17 mouse cellular contexts compared by ENCODE assay signal in the genomic region with DNA sequence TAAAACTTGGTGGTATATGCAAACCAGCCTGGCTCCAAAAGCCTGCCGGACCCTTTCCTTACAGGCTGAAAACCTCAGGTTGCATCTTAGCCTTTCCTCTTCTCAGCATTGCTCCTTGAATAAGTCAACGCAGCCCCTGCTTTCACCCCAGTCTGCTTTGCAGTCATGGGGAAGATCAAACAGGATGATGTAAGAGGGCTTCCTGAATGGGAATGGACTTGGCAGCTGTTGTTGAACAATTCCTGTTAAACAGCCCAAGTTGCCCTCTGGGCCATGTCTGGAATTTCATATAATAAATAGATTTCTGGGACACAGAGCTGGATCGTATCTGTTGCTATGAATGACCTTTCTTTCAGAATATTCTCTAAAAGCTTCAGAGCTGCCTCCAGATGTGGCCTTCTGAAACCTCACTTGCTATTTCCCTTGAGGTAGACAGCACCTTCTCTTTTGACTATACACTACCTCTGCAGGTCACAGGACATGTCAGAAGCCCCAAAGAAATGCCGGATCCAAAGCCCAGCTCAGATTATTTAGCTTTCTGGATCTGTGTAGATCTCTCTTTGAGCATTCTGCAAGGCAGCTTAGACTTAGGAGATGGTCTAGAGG. TPM values are rescaled to one million over a fixed set of nuclear protein-coding genes. Genes with fewer than 3 reads are reported as not detected.
DNase-seq lines count a peak whose midpoint lies in the region; ATAC-seq and TF ChIP-seq lines count a peak whose summit lies in the region.
"Had no signal": no experiment of that assay in that cellular context is flagged by ENCODE, and none has a peak within 500 bp of the region (broad histone marks: within the 10 kb centered on the region; RNA-seq: fewer than 3 reads in every experiment).

No protein-coding gene starts in this region.

- no peak overlapping the region for H3K27ac ChIP-seq in heart, postnatal 0 days (ENCODE audit: low read depth)
- no peak overlapping the region for H3K27ac ChIP-seq in lung, embryonic 16.5 days (ENCODE audit: low read length)
- H3K27ac ChIP-seq: heart, embryonic 10.5 days; hindbrain, embryonic 10.5 days; limb, embryonic 13.5 days had no signal

- no peaks in the 10 kb centered on the region for H3K9me3 ChIP-seq in heart, postnatal 0 days (replicated peaks; ENCODE audit: control insufficient read depth, low read length)
- H3K9me3 ChIP-seq in lung, embryonic 16.5 days (ENCODE audit: control insufficient read depth, low read length) = no peaks in the 10 kb centered on the region
- H3K9me3 ChIP-seq: heart, embryonic 10.5 days; hindbrain, embryonic 10.5 days; limb, embryonic 13.5 days had no signal

- no peak overlapping the region for H3K4me3 ChIP-seq in heart, postnatal 0 days (ENCODE audit: low read depth, low read length)
- no peak overlapping the region for H3K4me3 ChIP-seq in lung, embryonic 16.5 days (ENCODE audit: low read length)
- H3K4me3 ChIP-seq: heart, embryonic 10.5 days; hindbrain, embryonic 10.5 days; limb, embryonic 13.5 days had no signal

- no peaks in the 10 kb centered on the region for H3K4me1 ChIP-seq in heart, postnatal 0 days (ENCODE audit: control insufficient read depth, insufficient read depth)
- H3K4me1 ChIP-seq in lung, embryonic 16.5 days (replicated peaks; ENCODE audit: control insufficient read depth, insufficient read depth, low read length) = peaks cover 15% of the 10 kb centered on the region
- H3K4me1 ChIP-seq: heart, embryonic 10.5 days; hindbrain, embryonic 10.5 days had no signal

- H3K27me3 ChIP-seq in heart, postnatal 0 days (ENCODE audit: control insufficient read depth, insufficient read depth, low read length) = no peaks in the 10 kb centered on the region
- no peaks in the 10 kb centered on the region for H3K27me3 ChIP-seq in lung, embryonic 16.5 days (ENCODE audit: control insufficient read depth, insufficient read depth, low read depth, low read length)
- H3K27me3 ChIP-seq: limb, embryonic 13.5 days had no signal

- TF ChIP-seq CTCF in heart, postnatal 0 days (IDR thresholded peaks at IDR 0.05; ENCODE audit: low read depth) = no peak

- no peak overlapping the region for H3K9ac ChIP-seq in heart, postnatal 0 days (replicated peaks; ENCODE audit: low read depth, low read length)
- H3K9ac ChIP-seq in lung, embryonic 16.5 days (ENCODE audit: low read length) = no peak overlapping the region
- H3K9ac ChIP-seq: limb, embryonic 13.5 days had no signal

- DNase-seq in heart, postnatal 0 days (ENCODE audit: low spot score) = peak; percentile 10
- no peak for DNase-seq in heart, postnatal 36 days
- DNase-seq in 3T3-L1 (ENCODE audit: low read depth, low spot score) = peak; percentile 40
- peak; percentile 59 for DNase-seq in NIH3T3 (ENCODE audit: low read depth)
- no peak for DNase-seq in adrenal gland, postnatal 10 days
- DNase-seq in neural tube, embryonic 10.5 days (ENCODE audit: extremely low spot score, low spot score) = no peak
- DNase-seq: adrenal gland, postnatal 36 days; cerebellum, postnatal 36 days; right cerebral cortex, postnatal 14 days; thymus, postnatal 25 days had no signal

- intact Hi-C loops in heart, postnatal 36 days (cut with DNase I) = no loop called here

- no peak overlapping the region for H3K4me2 ChIP-seq in heart, postnatal 0 days (ENCODE audit: low read depth, low read length)
- no peak overlapping the region for H3K4me2 ChIP-seq in lung, embryonic 16.5 days (ENCODE audit: low read depth, low read length)
- H3K4me2 ChIP-seq: limb, embryonic 13.5 days had no signal

- WGBS in heart, postnatal 0 days = 66% methylated on average over 4 of the region's 4 CpGs
- WGBS in lung, embryonic 16.5 days = 33% methylated on average over 4 of the region's 4 CpGs

- no peaks in the 10 kb centered on the region for H3K36me3 ChIP-seq in heart, postnatal 0 days (replicated peaks; ENCODE audit: control insufficient read depth, insufficient read depth, low read length)
- H3K36me3 ChIP-seq in lung, embryonic 16.5 days (ENCODE audit: control insufficient read depth, insufficient read depth, low read length) = no peaks in the 10 kb centered on the region
- H3K36me3 ChIP-seq: heart, embryonic 10.5 days; hindbrain, embryonic 10.5 days; limb, embryonic 13.5 days had no signal

- no peak for ATAC-seq in heart, postnatal 0 days (ENCODE audit: insufficient read depth, low read depth)
- ATAC-seq in lung, embryonic 16.5 days (ENCODE audit: low read depth) = peak; percentile 78
- ATAC-seq: intestine, embryonic 16.5 days had no signal

- TF ChIP-seq EP300 in heart, postnatal 0 days (IDR thresholded peaks at IDR 0.05; ENCODE audit: low read depth) = no peak

RNA-seq across cellular contexts. Expression of a gene that starts 1.0 kb away (rescaled TPM):
- total RNA-seq in heart, postnatal 0 days (2014; rRNA removed; ENCODE audit: low replicate concordance) = not detected in 2 replicates
- not detected in 2 replicates for polyA plus RNA-seq in heart, postnatal 0 days (2015; fragmentation: Nextera tagmentation; extraction: Ambion mirVana)
- total RNA-seq in heart, postnatal 36 days (2021) = not detected
- polyA plus RNA-seq in lung, embryonic 16.5 days (2015; fragmentation: Nextera tagmentation; extraction: Ambion mirVana) = 0.04 and 0.19 TPM in 2 replicates
- under 1 TPM; 0.12 to 0.18 TPM for total RNA-seq in adrenal gland, postnatal 10 days (2021)
- total RNA-seq: layer of hippocampus, postnatal 25 days had no signal
- polyA plus RNA-seq: heart, embryonic 10.5 days; hindbrain, embryonic 10.5 days; limb, embryonic 13.5 days; stomach, embryonic 14.5 days had no signal

Comparison
In these comparisons a context has a peak if more than half of its experiments do, and no peak if none do; other contexts are left out.
1. DNase-seq: peak in heart, postnatal 0 days (single experiment), 3T3-L1 (single experiment) and NIH3T3 (single experiment); none in heart, postnatal 36 days (0 of 2), adrenal gland, postnatal 10 days (single experiment) and neural tube, embryonic 10.5 days (single experiment).